Mouse (Mus musculus): ENCODE measurements around the gene Sept7. TPM values are rescaled to one million over a fixed set of nuclear protein-coding genes. Genes with fewer than 3 reads are reported as not detected.

Gene Sept7
- polyA plus RNA-seq, 1 experiment from 2014 or later, result 268 TPM

GRCm38 (mm10) chr9:25340412-25340811, 88.2 kb downstream of the Sept7 start:
- H3K9ac ChIP-seq (ENCODE audit: low read length), result no peak overlapping the region
- 75% methylated on average over 1 of the region's 1 CpGs for WGBS
- H3K9me3 ChIP-seq (ENCODE audit: control insufficient read depth, low read length), result no peaks in the 10 kb centered on the region
- H3K4me2 ChIP-seq (ENCODE audit: low read length), result no peak overlapping the region
- no peak overlapping the region for H3K27ac ChIP-seq (replicated peaks in 1 of 2; ENCODE audit: control insufficient read depth in 1 of 2, insufficient read depth in 1 of 2, low read depth in 2 of 2, low read length in 2 of 2)
- H3K36me3 ChIP-seq (ENCODE audit: control insufficient read depth, insufficient read depth, low read length), result no peaks in the 10 kb centered on the region
- no peak for ATAC-seq (ENCODE audit: insufficient number of reproducible peaks, insufficient read depth, low FRiP score, low read depth)
- no peaks in the 10 kb centered on the region for H3K27me3 ChIP-seq (ENCODE audit: control insufficient read depth, insufficient read depth, low read length)
- no peak overlapping the region for H3K4me3 ChIP-seq (ENCODE audit: control insufficient read depth in 1 of 2, insufficient read depth in 1 of 2, low read depth in 1 of 2, low read length in 2 of 2)
- no peaks in the 10 kb centered on the region for H3K4me1 ChIP-seq (ENCODE audit: control insufficient read depth in 2 of 2, insufficient read depth in 2 of 2, low read length in 2 of 2)

- 91% methylated on average over 1 of the region's 1 CpGs for WGBS
- no peak overlapping the region for H3K27ac ChIP-seq (replicated peaks in 1 of 2; ENCODE audit: control insufficient read depth in 1 of 2, insufficient read depth in 1 of 2, low read depth in 2 of 2, low read length in 2 of 2)
- no peaks in the 10 kb centered on the region for H3K9me3 ChIP-seq (ENCODE audit: control insufficient read depth, low read length)
- no peak overlapping the region for H3K4me3 ChIP-seq (ENCODE audit: control insufficient read depth in 1 of 2, insufficient read depth in 1 of 2, low read depth in 1 of 2, low read length in 2 of 2)
- H3K9ac ChIP-seq (ENCODE audit: low read length), result no peak overlapping the region
- no peaks in the 10 kb centered on the region for H3K27me3 ChIP-seq (ENCODE audit: control insufficient read depth, insufficient read depth, low read length)
- no peak for ATAC-seq (ENCODE audit: insufficient number of reproducible peaks, insufficient read depth, low FRiP score, low read depth)
- no peaks in the 10 kb centered on the region for H3K36me3 ChIP-seq (ENCODE audit: control insufficient read depth, insufficient read depth, low read length)
- H3K4me2 ChIP-seq (ENCODE audit: low read length), result no peak overlapping the region
- H3K4me1 ChIP-seq (ENCODE audit: control insufficient read depth in 2 of 2, insufficient read depth in 2 of 2, low read length in 2 of 2), result no peaks in the 10 kb centered on the region
Measured at GRCm38 (mm10) chr9:25353775-25354174, 101.5 kb downstream of the Sept7 start.

- Histone ChIP-seq H3K4me1 (ENCODE audit: control insufficient read depth in 2 of 2, insufficient read depth in 2 of 2, low read length in 2 of 2) (no peaks in the 10 kb centered on the region), H3K9ac (ENCODE audit: low read length) (no peak overlapping the region), H3K27me3 (ENCODE audit: control insufficient read depth, insufficient read depth, low read length) (no peaks in the 10 kb centered on the region), H3K27ac (replicated peaks in 1 of 2; ENCODE audit: control insufficient read depth in 1 of 2, insufficient read depth in 1 of 2, low read depth in 2 of 2, low read length in 2 of 2) (no peak overlapping the region), H3K4me3 (ENCODE audit: control insufficient read depth in 1 of 2, insufficient read depth in 1 of 2, low read depth in 1 of 2, low read length in 2 of 2) (no peak overlapping the region), H3K4me2 (ENCODE audit: low read length) (no peak overlapping the region), H3K9me3 (ENCODE audit: control insufficient read depth, low read length) (no peaks in the 10 kb centered on the region), H3K36me3 (ENCODE audit: control insufficient read depth, insufficient read depth, low read length) (no peaks in the 10 kb centered on the region)
- no peak for ATAC-seq (ENCODE audit: insufficient number of reproducible peaks, insufficient read depth, low FRiP score, low read depth)
- 83% methylated on average over 11 of the region's 11 CpGs for WGBS
Measured at GRCm38 (mm10) chr9:25355806-25356205, 103.6 kb downstream of the Sept7 start.

- no peak overlapping the region for H3K9ac ChIP-seq (ENCODE audit: low read length)
- H3K36me3 ChIP-seq (ENCODE audit: control insufficient read depth, insufficient read depth, low read length), result no peaks in the 10 kb centered on the region
- no peaks in the 10 kb centered on the region for H3K4me1 ChIP-seq (ENCODE audit: control insufficient read depth in 2 of 2, insufficient read depth in 2 of 2, low read length in 2 of 2)
- H3K27ac ChIP-seq (replicated peaks in 1 of 2; ENCODE audit: control insufficient read depth in 1 of 2, insufficient read depth in 1 of 2, low read depth in 2 of 2, low read length in 2 of 2), result no peak overlapping the region
- WGBS, result 95% methylated on average over 12 of the region's 12 CpGs
- H3K4me3 ChIP-seq (ENCODE audit: control insufficient read depth in 1 of 2, insufficient read depth in 1 of 2, low read depth in 1 of 2, low read length in 2 of 2), result no peak overlapping the region
- H3K27me3 ChIP-seq (ENCODE audit: control insufficient read depth, insufficient read depth, low read length), result no peaks in the 10 kb centered on the region
- ATAC-seq (ENCODE audit: insufficient number of reproducible peaks, insufficient read depth, low FRiP score, low read depth), result no peak
- no peaks in the 10 kb centered on the region for H3K9me3 ChIP-seq (ENCODE audit: control insufficient read depth, low read length)
- H3K4me2 ChIP-seq (ENCODE audit: low read length), result no peak overlapping the region
Measured at GRCm38 (mm10) chr9:25357589-25357988, 105.3 kb downstream of the Sept7 start.

- no peaks in the 10 kb centered on the region for H3K36me3 ChIP-seq (ENCODE audit: control insufficient read depth, insufficient read depth, low read length)
- no peak for ATAC-seq (ENCODE audit: insufficient number of reproducible peaks, insufficient read depth, low FRiP score, low read depth)
- H3K4me1 ChIP-seq (ENCODE audit: control insufficient read depth in 2 of 2, insufficient read depth in 2 of 2, low read length in 2 of 2), result no peaks in the 10 kb centered on the region
- H3K27me3 ChIP-seq (ENCODE audit: control insufficient read depth, insufficient read depth, low read length), result no peaks in the 10 kb centered on the region
- no peaks in the 10 kb centered on the region for H3K9me3 ChIP-seq (ENCODE audit: control insufficient read depth, low read length)
- no peak overlapping the region for H3K4me2 ChIP-seq (ENCODE audit: low read length)
- no peak overlapping the region for H3K27ac ChIP-seq (replicated peaks in 1 of 2; ENCODE audit: control insufficient read depth in 1 of 2, insufficient read depth in 1 of 2, low read depth in 2 of 2, low read length in 2 of 2)
- no peak overlapping the region for H3K4me3 ChIP-seq (ENCODE audit: control insufficient read depth in 1 of 2, insufficient read depth in 1 of 2, low read depth in 1 of 2, low read length in 2 of 2)
- 74% methylated on average over 5 of the region's 5 CpGs for WGBS
- H3K9ac ChIP-seq (ENCODE audit: low read length), result no peak overlapping the region
Measured at GRCm38 (mm10) chr9:25358018-25358417, 105.8 kb downstream of the Sept7 start.

Other genes with a start within 250 kb of the Sept7 start
- gene Gm10181, start 163.0 kb upstream of the Sept7 start, polyA plus RNA-seq (2014; fragmentation: Nextera tagmentation; extraction: Ambion mirVana), result not detected in 2 replicates
- 32.4 and 36.7 TPM in 2 replicates for gene Herpud2, start 100.6 kb upstream of the Sept7 start, polyA plus RNA-seq (2014; fragmentation: Nextera tagmentation; extraction: Ambion mirVana)
- 20.8 and 25.6 TPM in 2 replicates for gene Eepd1, start 229.1 kb downstream of the Sept7 start, polyA plus RNA-seq (2014; fragmentation: Nextera tagmentation; extraction: Ambion mirVana)